Mouse (Mus musculus) lung, embryonic 14.5 days (tissue): ENCODE measurements around the gene Gm3043. TPM values are rescaled to one million over a fixed set of nuclear protein-coding genes. Genes with fewer than 3 reads are reported as not detected.
"Not testable (repeated sequence)": the region's sequence is repeated elsewhere in the genome, so short reads cannot be mapped to it uniquely, and the experiment has no call there.

Experiments
- ATAC-seq: fragments of 200-750 bp; cut with Nextera tagmentation; 2 replicates; pipeline ENCODE4 v1.8.0; 2017; ENCODE audit warnings: mild to moderate bottlenecking, moderate TSS enrichment, moderate library complexity; ENCODE audit not compliant: insufficient read depth
- DNase-seq: peaks from one replicate; pipeline ENCODE4 v3.0.0-alpha.2; 2015
- H3K27ac ChIP-seq: fragments of 300-500 bp; sonication (generic); 2 replicates; pipeline ENCODE4 v1.5.1; 2014; ENCODE audit warnings: low read depth, mild to moderate bottlenecking, moderate library complexity
- H3K27me3 ChIP-seq: fragments of 300-500 bp; sonication (generic); 2 replicates; pipeline ENCODE4 v1.6.1; 2014; ENCODE audit warnings: low read length, control low read depth; ENCODE audit not compliant: insufficient read depth
- H3K36me3 ChIP-seq: fragments of 300-500 bp; sonication (generic); 2 replicates; pipeline ENCODE4 v1.6.1; 2014; ENCODE audit warnings: control low read depth; ENCODE audit not compliant: insufficient read depth
- H3K4me1 ChIP-seq: fragments of 300-500 bp; sonication (generic); 2 replicates; pipeline ENCODE4 v1.6.1; 2014; ENCODE audit warnings: antibody characterized with exemption, control low read depth; ENCODE audit not compliant: insufficient read depth
- H3K4me2 ChIP-seq: fragments of 300-500 bp; sonication (generic); 2 replicates; pipeline ENCODE4 v1.6.1; 2014; ENCODE audit warnings: mild to moderate bottlenecking
- H3K4me3 ChIP-seq: fragments of 300-500 bp; sonication (generic); 2 replicates; pipeline ENCODE4 v1.5.1; 2014; ENCODE audit warnings: low read depth, low read length
- H3K9ac ChIP-seq: fragments of 300-500 bp; sonication (generic); 2 replicates; pipeline ENCODE4 v1.6.1; 2014
- H3K9me3 ChIP-seq: fragments of 300-500 bp; sonication (generic); 2 replicates; pipeline ENCODE4 v1.6.1; 2016; ENCODE audit warnings: low read depth, low read length, control low read depth
- WGBS: fragments of 180-500 bp; shearing (Covaris S2); extraction: QIAGEN DNeasy Blood & Tissue Kit; methylation state at CpG from one replicate; pipeline ENCODE4 v1.1.7; 2014; 5-methylcytosine and 5-hydroxymethylcytosine counted together
- polyA plus RNA-seq: library from polyadenylated mRNA; unstranded; fragments of >200 nt; fragmentation: Nextera tagmentation; extraction: Ambion mirVana; gene quantifications from 2 replicates; pipeline ENCODE4 v1.2.1, GENCODE M21; 2014

Gm3043 gene
- polyA plus RNA-seq: not detected in 2 replicates

- not testable (repeated sequence) for H3K27me3 ChIP-seq, H3K9ac ChIP-seq, H3K4me2 ChIP-seq, H3K4me3 ChIP-seq, H3K36me3 ChIP-seq, H3K27ac ChIP-seq, DNase-seq, ATAC-seq, H3K4me1 ChIP-seq, H3K9me3 ChIP-seq
- WGBS: no CpG with 5 or more reads among the region's 3 CpGs
Observed at GRCm38 (mm10) chr14:3688483-3688882, at the start of gene Gm3043. TSS of gene Gm3043 (plus strand) at chr14:3688783.

- H3K27ac ChIP-seq, H3K4me2 ChIP-seq, H3K9me3 ChIP-seq, ATAC-seq, H3K9ac ChIP-seq, DNase-seq, H3K36me3 ChIP-seq, H3K4me3 ChIP-seq, H3K4me1 ChIP-seq, H3K27me3 ChIP-seq: not testable (repeated sequence)
- no CpG with 5 or more reads among the region's 32 CpGs for WGBS
Observed at GRCm38 (mm10) chr14:3651730-3652129, 36.9 kb upstream of the Gm3043 start, which contains the start of gene Gm3020. TSS of gene Gm3020 (plus strand) at chr14:3652030.

Other genes starting within 250 kb of the Gm3043 start
- gene Gm10408, start 239.4 kb upstream of the Gm3043 start, polyA plus RNA-seq: not detected in 2 replicates
- not detected in 2 replicates for gene Gm3012, start 54.3 kb upstream of the Gm3043 start, polyA plus RNA-seq
- gene Gm3020, start 36.8 kb upstream of the Gm3043 start, polyA plus RNA-seq: 1.2 and 1.3 TPM in 2 replicates
- not detected in 2 replicates for gene Gm3002, start 121.3 kb downstream of the Gm3043 start, polyA plus RNA-seq
- 0.22 TPM in 1 of 2 replicates, not detected in the other for gene Gm3033, start 157.5 kb downstream of the Gm3043 start, polyA plus RNA-seq
- gene Gm2916, start 195.4 kb downstream of the Gm3043 start, polyA plus RNA-seq: 0.20 TPM in 1 of 2 replicates, not detected in the other
- gene Gm3029, start 243.0 kb downstream of the Gm3043 start, polyA plus RNA-seq: not detected in 2 replicates